Mouse (Mus musculus) kidney, postnatal 0 days (tissue): ENCODE data around the gene Chd1. TPM values are rescaled to one million over a fixed set of nuclear protein-coding genes. Genes with fewer than 3 reads are reported as not detected.

Experiments
- ATAC-seq: fragments of 200-750 bp; cut with Nextera tagmentation; replicated peaks from 2 replicates; pipeline ENCODE4 v1.8.0; 2017; ENCODE audit warnings: low read depth, moderate number of reproducible peaks, moderate TSS enrichment, moderate library complexity; ENCODE audit not compliant: low FRiP score
- DNase-seq: peaks from one replicate; pipeline ENCODE4 v3.0.0-alpha.2; 2016; ENCODE audit warnings: low spot score
- H3K27ac ChIP-seq: fragments of 300-500 bp; sonication (generic); 2 replicates; pipeline ENCODE4 v1.5.1; 2014; ENCODE audit warnings: mild to moderate bottlenecking
- H3K27me3 ChIP-seq: fragments of 300-500 bp; sonication (generic); 2 replicates; pipeline ENCODE4 v1.6.1; 2014; ENCODE audit warnings: low read length, mixed read lengths; ENCODE audit not compliant: insufficient read depth
- H3K36me3 ChIP-seq: fragments of 300-500 bp; sonication (generic); 2 replicates; pipeline ENCODE4 v1.6.1; 2014; ENCODE audit warnings: low read length, mixed read lengths; ENCODE audit not compliant: insufficient read depth
- H3K4me1 ChIP-seq: fragments of 300-500 bp; sonication (generic); replicated peaks from 2 replicates; pipeline ENCODE4 v1.6.1; 2014; ENCODE audit warnings: antibody characterized with exemption, low read length, mixed read lengths; ENCODE audit not compliant: insufficient read depth
- H3K4me2 ChIP-seq: fragments of 300-500 bp; sonication (generic); 2 replicates; pipeline ENCODE4 v1.6.1; 2014; ENCODE audit warnings: mild to moderate bottlenecking, low read length, moderate library complexity, mixed read lengths
- H3K4me3 ChIP-seq: fragments of 300-500 bp; sonication (generic); replicated peaks from 2 replicates; pipeline ENCODE4 v1.5.1; 2014; ENCODE audit warnings: low read depth, low read length
- H3K9ac ChIP-seq: fragments of 300-500 bp; sonication (generic); 2 replicates; pipeline ENCODE4 v1.6.1; 2014; ENCODE audit warnings: low read depth, low read length
- H3K9me3 ChIP-seq: fragments of 300-500 bp; sonication (generic); replicated peaks from 2 replicates; pipeline ENCODE4 v1.6.1; 2016; ENCODE audit warnings: low read length, inconsistent platforms, mixed read lengths
- CTCF ChIP-seq: IDR thresholded peaks from 2 replicates; pipeline ENCODE4 v1.5.1; 2016; ENCODE audit warnings: antibody characterized with exemption, low read depth, mild to moderate bottlenecking, moderate library complexity
- WGBS: fragments of 180-500 bp; shearing (Covaris S2); extraction: QIAGEN DNeasy Blood & Tissue Kit; methylation state at CpG from one replicate; pipeline ENCODE4 v1.1.7; 2014; 5-methylcytosine and 5-hydroxymethylcytosine counted together
- polyA plus RNA-seq: library from polyadenylated mRNA; unstranded; fragments of >200 nt; fragmentation: Nextera tagmentation; extraction: Ambion mirVana; gene quantifications from 2 replicates; pipeline ENCODE4 v1.2.1, GENCODE M21; 2015

Gene Chd1
- polyA plus RNA-seq, 1 experiment from 2014 or later: 23.4 TPM

DNA sequence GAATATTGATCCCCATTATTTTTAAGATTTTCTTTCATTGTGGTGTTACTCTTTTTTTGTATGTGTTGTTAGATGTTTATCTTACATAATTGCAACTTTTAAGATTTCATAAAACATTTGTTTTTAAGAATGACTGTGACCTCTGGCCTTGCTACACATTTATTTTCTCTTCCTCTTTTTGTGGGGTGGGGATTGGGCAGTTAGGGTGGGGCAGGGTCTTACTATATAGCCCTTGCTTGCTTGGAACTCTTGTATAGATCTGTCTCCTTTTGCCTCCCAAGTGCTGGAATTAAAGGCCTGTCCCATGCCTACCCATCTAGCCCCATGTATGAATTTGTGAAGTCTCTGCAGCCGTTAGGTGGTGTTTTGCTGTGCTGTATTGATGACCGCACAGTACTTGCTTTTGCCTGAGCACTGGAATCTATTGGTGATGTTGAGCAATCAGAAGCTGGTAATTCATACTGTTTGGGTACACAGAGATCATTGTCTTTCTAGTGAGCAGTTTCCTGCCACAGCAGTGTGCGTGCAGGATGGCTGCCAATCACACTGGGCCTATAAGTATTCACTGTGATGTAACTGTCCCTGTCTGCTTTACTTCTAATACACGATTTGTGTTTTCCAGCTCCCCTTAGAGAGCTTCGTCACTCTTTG, 69.9 kb downstream of the Chd1 start:
- DNase-seq (no peak), ATAC-seq (no peak)
- 79% methylated on average over 5 of the region's 5 CpGs for WGBS

DNA sequence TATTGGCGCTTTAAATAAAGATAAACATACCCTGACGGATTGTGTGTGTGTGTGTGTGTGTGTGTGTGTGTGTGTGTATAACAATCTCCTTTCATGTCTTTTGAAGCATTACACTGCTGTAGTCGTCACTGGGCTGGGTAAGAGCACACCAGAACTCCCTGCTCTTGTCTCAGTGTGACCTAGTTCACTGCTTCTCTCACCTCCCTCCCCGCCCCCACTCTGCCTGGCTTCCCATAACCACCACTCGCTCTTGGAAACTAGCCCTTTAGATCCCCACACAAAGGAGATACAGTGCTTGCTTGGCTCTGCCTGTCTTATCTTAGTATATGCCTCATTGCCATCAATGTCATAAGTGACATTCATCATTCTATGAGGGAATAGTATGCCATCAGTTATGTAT, 71.6 kb downstream of the Chd1 start:
- 69% methylated on average over 5 of the region's 5 CpGs for WGBS
- H3K4me1 ChIP-seq: no peaks in the 10 kb centered on the region
- no peak for ATAC-seq
- no peak for TF ChIP-seq CTCF
- H3K27me3 ChIP-seq: no peaks in the 10 kb centered on the region
- no peak for DNase-seq
- H3K9me3 ChIP-seq: no peaks in the 10 kb centered on the region
- H3K27ac ChIP-seq: no peak overlapping the region
- no peaks in the 10 kb centered on the region for H3K36me3 ChIP-seq
- no peak overlapping the region for H3K4me2 ChIP-seq
- H3K4me3 ChIP-seq: no peak overlapping the region
- H3K9ac ChIP-seq: no peak overlapping the region

More for the DNA sequence above, 69.9 kb downstream of the Chd1 start:
- Histone ChIP-seq H3K4me1 (no peaks in the 10 kb centered on the region), H3K9me3 (no peaks in the 10 kb centered on the region), H3K9ac (no peak overlapping the region), H3K36me3 (peaks cover 15% of the 10 kb centered on the region), H3K27me3 (no peaks in the 10 kb centered on the region), H3K4me2 (no peak overlapping the region), H3K4me3 (no peak overlapping the region), H3K27ac (no peak overlapping the region)
- no peak for TF ChIP-seq CTCF

DNA sequence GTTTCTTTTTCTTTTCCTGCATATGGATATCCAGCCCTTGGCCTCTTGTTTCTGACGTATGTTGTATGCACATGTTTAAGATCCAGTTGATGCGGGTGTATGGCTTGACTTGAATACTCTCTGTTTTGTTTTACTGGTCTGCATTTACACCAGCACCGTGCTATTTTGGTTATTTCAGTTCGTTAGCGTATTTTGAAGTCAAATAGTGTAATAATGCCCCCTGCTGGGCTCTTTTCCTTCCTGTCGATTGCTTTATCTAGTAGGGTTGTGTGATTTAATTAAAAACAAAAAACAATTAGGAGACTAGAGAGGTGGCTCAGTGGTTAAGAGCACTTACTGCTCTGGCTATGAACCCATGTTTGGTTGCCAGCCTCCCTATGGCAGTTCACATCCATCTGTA, 73.2 kb downstream of the Chd1 start:
- no peaks in the 10 kb centered on the region for H3K27me3 ChIP-seq
- ATAC-seq: no peak
- H3K36me3 ChIP-seq: no peaks in the 10 kb centered on the region
- no peak overlapping the region for H3K27ac ChIP-seq
- no peak for DNase-seq
- no peak overlapping the region for H3K4me3 ChIP-seq
- H3K4me2 ChIP-seq: no peak overlapping the region
- WGBS: 83% methylated on average over 6 of the region's 6 CpGs
- H3K9me3 ChIP-seq: no peaks in the 10 kb centered on the region
- H3K9ac ChIP-seq: no peak overlapping the region
- TF ChIP-seq CTCF: peak; percentile 7; the same call in 1 of the 2 replicates
- no peaks in the 10 kb centered on the region for H3K4me1 ChIP-seq

DNA sequence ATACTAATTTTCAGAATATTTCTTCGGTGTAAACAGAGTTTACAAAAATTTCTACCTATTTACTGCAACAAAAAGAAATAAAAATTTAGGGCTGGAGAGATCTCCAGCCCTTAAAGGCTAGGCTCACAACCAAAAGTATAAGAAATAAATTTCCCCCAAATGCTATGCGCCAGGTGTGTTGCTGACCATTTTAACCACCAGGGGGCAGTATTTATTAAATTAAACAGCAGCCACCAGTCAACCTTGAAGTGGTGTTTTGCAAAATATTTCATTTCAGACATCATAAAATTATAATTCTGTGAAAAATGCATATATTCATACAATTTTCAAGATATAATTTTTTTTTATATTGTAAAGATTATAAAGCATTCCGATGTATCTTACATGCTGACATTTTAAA, 82.3 kb downstream of the Chd1 start:
- peak; percentile 70 for TF ChIP-seq CTCF
- Histone ChIP-seq H3K4me2 (no peak overlapping the region), H3K27me3 (no peaks in the 10 kb centered on the region), H3K9me3 (no peaks in the 10 kb centered on the region), H3K27ac (no peak overlapping the region), H3K4me1 (no peaks in the 10 kb centered on the region), H3K36me3 (no peaks in the 10 kb centered on the region), H3K9ac (no peak overlapping the region), H3K4me3 (no peak overlapping the region)
- no peak for ATAC-seq
- DNase-seq: peak; percentile 61
- WGBS: 25% methylated on average over 3 of the region's 3 CpGs

DNA sequence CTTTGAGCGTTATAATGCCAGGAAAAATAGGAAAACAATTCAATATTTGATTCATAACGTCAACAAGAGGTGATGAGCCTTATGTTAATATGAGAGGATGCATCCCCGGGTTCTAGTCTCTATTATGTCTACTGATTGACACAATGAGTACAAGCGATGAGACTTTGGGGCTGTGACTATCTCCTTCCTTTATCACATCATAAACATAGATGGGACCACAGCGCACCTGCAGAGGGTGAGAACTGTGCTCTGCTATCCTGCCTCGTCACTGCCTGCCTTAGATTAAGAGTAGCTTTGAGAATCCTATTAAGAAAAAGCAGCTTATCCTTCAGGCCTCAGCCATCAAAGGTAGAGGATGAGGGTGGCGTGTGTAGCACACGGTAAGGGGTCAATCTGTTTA, 85.9 kb downstream of the Chd1 start:
- no peaks in the 10 kb centered on the region for H3K4me1 ChIP-seq
- no peaks in the 10 kb centered on the region for H3K9me3 ChIP-seq
- no peak for TF ChIP-seq CTCF
- H3K4me3 ChIP-seq: no peak overlapping the region
- no peak overlapping the region for H3K4me2 ChIP-seq
- no peak overlapping the region for H3K9ac ChIP-seq
- ATAC-seq (no peak), DNase-seq (no peak)
- H3K27ac ChIP-seq: no peak overlapping the region
- H3K27me3 ChIP-seq: no peaks in the 10 kb centered on the region
- WGBS: 91% methylated on average over 8 of the region's 8 CpGs
- no peaks in the 10 kb centered on the region for H3K36me3 ChIP-seq

DNA sequence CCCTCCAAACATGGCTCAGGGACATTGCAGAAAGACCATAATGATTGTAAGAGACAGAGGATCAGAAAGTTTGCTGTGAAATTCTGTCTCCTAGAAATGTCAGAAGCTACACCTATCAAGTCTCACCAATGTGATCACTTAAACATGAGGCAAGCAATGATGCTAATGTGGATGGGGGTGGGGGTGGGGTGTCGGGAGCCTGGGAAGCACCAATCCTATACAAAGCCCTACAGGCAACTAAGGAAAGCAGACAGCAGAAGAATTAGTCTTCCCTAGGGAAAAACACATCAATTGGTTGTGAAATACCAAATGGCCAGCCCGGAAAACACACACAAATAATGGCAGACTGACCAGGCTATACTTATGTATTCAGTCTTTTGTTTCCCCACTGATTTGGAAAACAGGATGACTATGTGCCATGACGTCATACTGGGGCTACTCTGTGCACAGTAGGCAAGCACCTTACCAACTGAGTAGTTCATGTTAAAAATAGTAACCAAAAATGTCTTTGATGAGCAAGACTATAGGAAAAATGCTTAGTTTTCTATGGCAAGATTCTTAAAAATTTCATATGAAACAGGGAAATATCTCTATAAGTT, 94.5 kb downstream of the Chd1 start:
- H3K4me1 ChIP-seq: no peaks in the 10 kb centered on the region
- no peak overlapping the region for H3K27ac ChIP-seq
- no peak overlapping the region for H3K4me3 ChIP-seq
- ATAC-seq (no peak), DNase-seq (no peak)
- H3K9ac ChIP-seq: no peak overlapping the region
- no peak overlapping the region for H3K4me2 ChIP-seq
- no peaks in the 10 kb centered on the region for H3K9me3 ChIP-seq
- no peaks in the 10 kb centered on the region for H3K36me3 ChIP-seq
- WGBS: 63% methylated on average over 3 of the region's 3 CpGs
- no peak for TF ChIP-seq CTCF
- no peaks in the 10 kb centered on the region for H3K27me3 ChIP-seq
